ENCODE assay signal across 12 mouse cellular contexts in genomic region chr1:15943662-15944061, GRCm38 (mm10).
A peak's percentile ranks its signal among the peaks of the same experiment; 100 is the strongest.
DNase-seq lines count a peak whose midpoint lies in the region.
"Had no signal": no experiment of that assay in that cellular context is flagged by ENCODE, and none has a peak within 500 bp of the region (broad histone marks: within the 10 kb centered on the region; RNA-seq: fewer than 3 reads in every experiment).

No protein-coding gene starts in this region.

- DNase-seq in layer of hippocampus, adult 11-12 months (ENCODE audit: low spot score): peak; percentile 35
- DNase-seq in layer of hippocampus, postnatal 10 days (ENCODE audit: low spot score in 2 of 2): no peak
- DNase-seq in cerebellum, adult 9-11 months: peak; percentile 63
- peak; percentile 14 to 15 for DNase-seq in layer of hippocampus, postnatal 36 days
- peak; percentile 32 to 64 for DNase-seq in right cerebral cortex, postnatal 36 days (ENCODE audit: low spot score in 2 of 2)
- no peak for DNase-seq in kidney, postnatal 25 days
- no peak for DNase-seq in ovary, postnatal 10 days (ENCODE audit: low spot score)
- DNase-seq: embryo, embryonic 11 days; forebrain, postnatal 0 days; heart, adult 18-20 months; heart, postnatal 4 days; kidney, postnatal 4 days had no signal

Comparison
In these comparisons a context has a peak if more than half of its experiments do, and no peak if none do; other contexts are left out.
1. DNase-seq: peak in layer of hippocampus, adult 11-12 months (single experiment), cerebellum, adult 9-11 months (single experiment), layer of hippocampus, postnatal 36 days (2 of 2) and right cerebral cortex, postnatal 36 days (2 of 2); none in layer of hippocampus, postnatal 10 days (0 of 2), kidney, postnatal 25 days (0 of 2) and ovary, postnatal 10 days (single experiment).